Mouse (Mus musculus): ENCODE data around the gene Nt5e. TPM values are rescaled to one million over a fixed set of nuclear protein-coding genes. Genes with fewer than 3 reads are reported as not detected.

Gene Nt5e
- polyA plus RNA-seq, 1 experiment from 2014 or later, result 0.48 TPM

- 66% methylated on average over 1 of the region's 2 CpGs for WGBS
- Histone ChIP-seq H3K27me3 (replicated peaks; ENCODE audit: control insufficient read depth, insufficient read depth, low read length) (no peaks in the 10 kb centered on the region), H3K4me3 (ENCODE audit: low read depth, low read length) (no peak overlapping the region), H3K4me2 (ENCODE audit: low read length) (no peak overlapping the region), H3K9ac (ENCODE audit: low read length) (no peak overlapping the region), H3K4me1 (ENCODE audit: control insufficient read depth, insufficient read depth, low read length) (no peaks in the 10 kb centered on the region), H3K9me3 (replicated peaks; ENCODE audit: control insufficient read depth, low read length) (no peaks in the 10 kb centered on the region), H3K27ac (ENCODE audit: low read depth, low read length) (no peak overlapping the region), H3K36me3 (ENCODE audit: control insufficient read depth, insufficient read depth, low read length) (no peaks in the 10 kb centered on the region)
- no peak for ATAC-seq
- no peak for DNase-seq (ENCODE audit: low spot score)
These were observed 8.8 kb downstream of the Nt5e start for GRCm38 (mm10) chr9:88335839-88336238.

- H3K4me3 ChIP-seq (ENCODE audit: low read depth, low read length), result no peak overlapping the region
- no peak overlapping the region for H3K9ac ChIP-seq (ENCODE audit: low read length)
- no peak overlapping the region for H3K4me2 ChIP-seq (ENCODE audit: low read length)
- no peak for ATAC-seq
- 88% methylated on average over 3 of the region's 3 CpGs for WGBS
- no peaks in the 10 kb centered on the region for H3K36me3 ChIP-seq (ENCODE audit: control insufficient read depth, insufficient read depth, low read length)
- H3K27me3 ChIP-seq (replicated peaks; ENCODE audit: control insufficient read depth, insufficient read depth, low read length), result no peaks in the 10 kb centered on the region
- H3K4me1 ChIP-seq (ENCODE audit: control insufficient read depth, insufficient read depth, low read length), result no peaks in the 10 kb centered on the region
- DNase-seq (ENCODE audit: low spot score), result no peak
- H3K9me3 ChIP-seq (replicated peaks; ENCODE audit: control insufficient read depth, low read length), result no peaks in the 10 kb centered on the region
- no peak overlapping the region for H3K27ac ChIP-seq (ENCODE audit: low read depth, low read length)
These were observed 13.8 kb downstream of the Nt5e start for GRCm38 (mm10) chr9:88340819-88341218.

- no peak overlapping the region for H3K27ac ChIP-seq (ENCODE audit: low read depth, low read length)
- no peak overlapping the region for H3K4me2 ChIP-seq (ENCODE audit: low read length)
- ATAC-seq (no peak), DNase-seq (ENCODE audit: low spot score) (no peak)
- H3K9ac ChIP-seq (ENCODE audit: low read length), result no peak overlapping the region
- H3K27me3 ChIP-seq (replicated peaks; ENCODE audit: control insufficient read depth, insufficient read depth, low read length), result no peaks in the 10 kb centered on the region
- H3K9me3 ChIP-seq (replicated peaks; ENCODE audit: control insufficient read depth, low read length), result no peaks in the 10 kb centered on the region
- no peaks in the 10 kb centered on the region for H3K4me1 ChIP-seq (ENCODE audit: control insufficient read depth, insufficient read depth, low read length)
- no peak overlapping the region for H3K4me3 ChIP-seq (ENCODE audit: low read depth, low read length)
- 65% methylated on average over 7 of the region's 7 CpGs for WGBS
- no peaks in the 10 kb centered on the region for H3K36me3 ChIP-seq (ENCODE audit: control insufficient read depth, insufficient read depth, low read length)
These were observed 15.2 kb downstream of the Nt5e start for GRCm38 (mm10) chr9:88342241-88342640.

- H3K4me3 ChIP-seq (ENCODE audit: low read depth, low read length), result no peak overlapping the region
- no peaks in the 10 kb centered on the region for H3K27me3 ChIP-seq (replicated peaks; ENCODE audit: control insufficient read depth, insufficient read depth, low read length)
- WGBS, result 82% methylated on average over 3 of the region's 3 CpGs
- ATAC-seq (no peak), DNase-seq (ENCODE audit: low spot score) (peak; percentile 8)
- H3K9me3 ChIP-seq (replicated peaks; ENCODE audit: control insufficient read depth, low read length), result no peaks in the 10 kb centered on the region
- no peaks in the 10 kb centered on the region for H3K36me3 ChIP-seq (ENCODE audit: control insufficient read depth, insufficient read depth, low read length)
- H3K4me1 ChIP-seq (ENCODE audit: control insufficient read depth, insufficient read depth, low read length), result no peaks in the 10 kb centered on the region
- no peak overlapping the region for H3K9ac ChIP-seq (ENCODE audit: low read length)
- no peak overlapping the region for H3K27ac ChIP-seq (ENCODE audit: low read depth, low read length)
- H3K4me2 ChIP-seq (ENCODE audit: low read length), result no peak overlapping the region
These were observed 15.7 kb downstream of the Nt5e start for GRCm38 (mm10) chr9:88342701-88343100.

GRCm38 (mm10) chr9:88344424-88344823 lies 17.4 kb downstream of the Nt5e start:
- Histone ChIP-seq H3K9me3 (replicated peaks; ENCODE audit: control insufficient read depth, low read length) (no peaks in the 10 kb centered on the region), H3K4me2 (ENCODE audit: low read length) (no peak overlapping the region), H3K27ac (ENCODE audit: low read depth, low read length) (no peak overlapping the region), H3K9ac (ENCODE audit: low read length) (no peak overlapping the region), H3K36me3 (ENCODE audit: control insufficient read depth, insufficient read depth, low read length) (no peaks in the 10 kb centered on the region), H3K4me1 (ENCODE audit: control insufficient read depth, insufficient read depth, low read length) (no peaks in the 10 kb centered on the region), H3K27me3 (replicated peaks; ENCODE audit: control insufficient read depth, insufficient read depth, low read length) (no peaks in the 10 kb centered on the region), H3K4me3 (ENCODE audit: low read depth, low read length) (no peak overlapping the region)
- WGBS, result 94% methylated on average over 2 of the region's 2 CpGs
- ATAC-seq (no peak), DNase-seq (ENCODE audit: low spot score) (no peak)

GRCm38 (mm10) chr9:88346857-88347256 lies 19.9 kb downstream of the Nt5e start:
- Histone ChIP-seq H3K9ac (ENCODE audit: low read length) (no peak overlapping the region), H3K4me2 (ENCODE audit: low read length) (no peak overlapping the region), H3K36me3 (ENCODE audit: control insufficient read depth, insufficient read depth, low read length) (no peaks in the 10 kb centered on the region), H3K4me3 (ENCODE audit: low read depth, low read length) (no peak overlapping the region), H3K27ac (ENCODE audit: low read depth, low read length) (no peak overlapping the region), H3K4me1 (ENCODE audit: control insufficient read depth, insufficient read depth, low read length) (no peaks in the 10 kb centered on the region), H3K9me3 (replicated peaks; ENCODE audit: control insufficient read depth, low read length) (no peaks in the 10 kb centered on the region), H3K27me3 (replicated peaks; ENCODE audit: control insufficient read depth, insufficient read depth, low read length) (no peaks in the 10 kb centered on the region)
- 74% methylated on average over 5 of the region's 5 CpGs for WGBS
- no peak for DNase-seq (ENCODE audit: low spot score)
- no peak for ATAC-seq

- WGBS, result 95% methylated on average over 6 of the region's 6 CpGs
- H3K27me3 ChIP-seq (replicated peaks; ENCODE audit: control insufficient read depth, insufficient read depth, low read length), result no peaks in the 10 kb centered on the region
- no peaks in the 10 kb centered on the region for H3K4me1 ChIP-seq (ENCODE audit: control insufficient read depth, insufficient read depth, low read length)
- no peaks in the 10 kb centered on the region for H3K9me3 ChIP-seq (replicated peaks; ENCODE audit: control insufficient read depth, low read length)
- no peak overlapping the region for H3K4me2 ChIP-seq (ENCODE audit: low read length)
- DNase-seq (ENCODE audit: low spot score) (no peak), ATAC-seq (no peak)
- no peak overlapping the region for H3K27ac ChIP-seq (ENCODE audit: low read depth, low read length)
- no peak overlapping the region for H3K4me3 ChIP-seq (ENCODE audit: low read depth, low read length)
- no peaks in the 10 kb centered on the region for H3K36me3 ChIP-seq (ENCODE audit: control insufficient read depth, insufficient read depth, low read length)
- H3K9ac ChIP-seq (ENCODE audit: low read length), result no peak overlapping the region
These were observed 21.6 kb downstream of the Nt5e start for GRCm38 (mm10) chr9:88348623-88349022.

GRCm38 (mm10) chr9:88350317-88350716 lies 23.3 kb downstream of the Nt5e start:
- no peak for DNase-seq (ENCODE audit: low spot score)

GRCm38 (mm10) chr9:88351163-88351562 lies 24.2 kb downstream of the Nt5e start:
- no peak for ATAC-seq
- Histone ChIP-seq H3K36me3 (ENCODE audit: control insufficient read depth, insufficient read depth, low read length) (no peaks in the 10 kb centered on the region), H3K27ac (ENCODE audit: low read depth, low read length) (no peak overlapping the region), H3K9me3 (replicated peaks; ENCODE audit: control insufficient read depth, low read length) (no peaks in the 10 kb centered on the region), H3K27me3 (replicated peaks; ENCODE audit: control insufficient read depth, insufficient read depth, low read length) (no peaks in the 10 kb centered on the region), H3K9ac (ENCODE audit: low read length) (no peak overlapping the region), H3K4me3 (ENCODE audit: low read depth, low read length) (no peak overlapping the region), H3K4me2 (ENCODE audit: low read length) (no peak overlapping the region), H3K4me1 (ENCODE audit: control insufficient read depth, insufficient read depth, low read length) (no peaks in the 10 kb centered on the region)
- DNase-seq (ENCODE audit: low spot score), result no peak
- WGBS, result 80% methylated on average over 3 of the region's 3 CpGs

More at GRCm38 (mm10) chr9:88350317-88350716, 23.3 kb downstream of the Nt5e start:
- no peak overlapping the region for H3K9ac ChIP-seq (ENCODE audit: low read length)
- no peaks in the 10 kb centered on the region for H3K4me1 ChIP-seq (ENCODE audit: control insufficient read depth, insufficient read depth, low read length)
- H3K27ac ChIP-seq (ENCODE audit: low read depth, low read length), result no peak overlapping the region
- no peak overlapping the region for H3K4me2 ChIP-seq (ENCODE audit: low read length)
- 76% methylated on average over 1 of the region's 1 CpGs for WGBS
- no peak for ATAC-seq
- H3K27me3 ChIP-seq (replicated peaks; ENCODE audit: control insufficient read depth, insufficient read depth, low read length), result no peaks in the 10 kb centered on the region
- no peaks in the 10 kb centered on the region for H3K9me3 ChIP-seq (replicated peaks; ENCODE audit: control insufficient read depth, low read length)
- no peaks in the 10 kb centered on the region for H3K36me3 ChIP-seq (ENCODE audit: control insufficient read depth, insufficient read depth, low read length)
- no peak overlapping the region for H3K4me3 ChIP-seq (ENCODE audit: low read depth, low read length)
